Mouse (Mus musculus): Measurements from ENCODE around the gene Usp2.

- TF ChIP-seq POLR2A (IDR thresholded peaks at IDR 0.05; ENCODE audit: extremely low read depth, insufficient read depth, low read length) (no peak), CTCF (IDR thresholded peaks at IDR 0.05; ENCODE audit: extremely low read depth, insufficient read depth, low read length) (no peak)
These were observed 60.6 kb downstream of the Usp2 start for GRCm38 (mm10) chr9:44127351-44127801.
